Mouse (Mus musculus): Measurements from ENCODE around the gene Ptpdc1. TPM values are rescaled to one million over a fixed set of nuclear protein-coding genes. Genes with fewer than 3 reads are reported as not detected.

Gene Ptpdc1
- polyA plus RNA-seq (2015; fragmentation: Nextera tagmentation; extraction: Ambion mirVana): 9.9 and 10.7 TPM in 2 replicates

DNA sequence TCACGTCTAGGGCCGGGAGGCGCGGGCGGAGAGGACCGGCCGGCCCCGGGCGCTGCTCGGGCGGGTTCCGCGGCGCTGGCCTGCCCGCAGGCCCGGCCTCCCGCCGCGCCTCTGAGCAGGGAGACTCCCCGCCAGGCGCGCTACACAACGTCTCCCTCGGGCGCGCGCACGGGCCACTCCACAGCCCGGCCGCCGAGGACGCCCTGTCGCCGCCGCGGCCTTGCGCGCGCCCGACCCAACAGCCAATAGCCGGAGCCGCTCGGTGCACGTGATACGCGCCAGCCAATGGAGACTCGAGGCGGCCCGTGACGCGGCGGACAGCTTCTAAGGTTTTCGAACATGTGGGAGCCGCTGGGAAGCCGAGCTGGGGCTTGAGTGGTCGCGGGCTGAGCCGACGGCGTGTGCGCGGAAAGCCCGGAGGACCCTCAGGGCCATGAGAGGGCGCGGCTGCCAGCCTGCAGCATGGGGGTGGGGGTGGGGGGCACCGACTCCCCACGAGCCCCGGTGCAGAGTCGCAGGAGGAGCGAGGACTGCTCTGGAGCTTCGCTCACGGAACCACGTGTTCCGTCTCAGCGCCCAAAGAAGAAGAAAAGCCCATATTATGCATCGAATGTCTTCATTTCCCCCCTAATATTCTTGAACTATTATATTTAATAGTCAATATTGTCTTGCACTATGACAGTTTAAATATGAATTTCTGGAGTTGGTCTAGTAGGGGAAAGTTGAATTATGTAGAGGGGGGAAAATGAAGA is at the start of gene Ptpdc1:
Gene Ptpdc1 (minus strand): TSS at position 232 of the 752 bp plus-strand sequence.
- 3% methylated on average over 68 of the region's 76 CpGs for WGBS
- TF ChIP-seq CTCF (IDR thresholded peaks at IDR 0.05; ENCODE audit: low read depth): no peak
- Histone ChIP-seq H3K27ac (peak within 1 kb of the TSS; percentile 83), H3K9ac (ENCODE audit: low read depth, low read length) (peak within 1 kb of the TSS; percentile 84), H3K4me1 (replicated peaks; ENCODE audit: insufficient read depth, low read length) (no peaks in the 10 kb centered on the region), H3K36me3 (ENCODE audit: insufficient read depth, low read length) (no peaks in the 10 kb centered on the region), H3K9me3 (replicated peaks; ENCODE audit: low read length) (no peaks in the 10 kb centered on the region), H3K4me3 (replicated peaks; ENCODE audit: low read depth, low read length) (peak within 1 kb of the TSS; percentile 79), H3K4me2 (ENCODE audit: low read length) (peak within 1 kb of the TSS; percentile 88), H3K27me3 (ENCODE audit: insufficient read depth, low read length) (no peaks in the 10 kb centered on the region)
- ATAC-seq (replicated peaks; ENCODE audit: low FRiP score, low read depth) (peak; percentile 100), DNase-seq (ENCODE audit: low spot score) (peak; percentile 98)

DNA sequence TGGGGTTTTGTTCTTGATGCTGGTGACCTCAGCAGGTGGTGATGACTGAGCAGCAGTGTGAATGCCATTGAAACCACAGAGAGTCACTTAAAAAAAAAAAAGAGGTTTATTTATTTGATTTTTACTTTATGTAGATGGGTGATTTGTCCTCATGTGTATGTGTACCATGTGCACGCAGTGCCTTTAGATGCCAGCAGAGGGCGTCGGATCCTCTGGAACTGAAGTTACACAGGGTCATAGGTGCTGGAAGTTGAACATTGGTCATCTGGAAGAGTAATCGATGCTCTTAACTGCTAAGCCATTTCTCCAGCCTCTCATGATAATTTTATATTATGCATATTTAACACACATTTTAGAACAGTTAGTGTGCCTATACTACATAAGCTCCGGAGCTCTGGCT is 49.1 kb upstream of the Ptpdc1 start:
- Histone ChIP-seq H3K9ac (ENCODE audit: low read depth, low read length) (no peak overlapping the region), H3K4me2 (ENCODE audit: low read length) (no peak overlapping the region), H3K9me3 (replicated peaks; ENCODE audit: low read length) (no peaks in the 10 kb centered on the region), H3K27me3 (ENCODE audit: insufficient read depth, low read length) (peaks cover 34% of the 10 kb centered on the region), H3K27ac (no peak overlapping the region), H3K4me3 (replicated peaks; ENCODE audit: low read depth, low read length) (no peak overlapping the region), H3K36me3 (ENCODE audit: insufficient read depth, low read length) (no peaks in the 10 kb centered on the region), H3K4me1 (replicated peaks; ENCODE audit: insufficient read depth, low read length) (0 out of 2 replicates have a peak, but pooled peaks cover under 1% of the 10 kb centered on the region)
- ATAC-seq (replicated peaks; ENCODE audit: low FRiP score, low read depth) (no peak), DNase-seq (ENCODE audit: low spot score) (no peak)
- no peak for TF ChIP-seq CTCF (IDR thresholded peaks at IDR 0.05; ENCODE audit: low read depth)
- WGBS: 83% methylated on average over 5 of the region's 5 CpGs

DNA sequence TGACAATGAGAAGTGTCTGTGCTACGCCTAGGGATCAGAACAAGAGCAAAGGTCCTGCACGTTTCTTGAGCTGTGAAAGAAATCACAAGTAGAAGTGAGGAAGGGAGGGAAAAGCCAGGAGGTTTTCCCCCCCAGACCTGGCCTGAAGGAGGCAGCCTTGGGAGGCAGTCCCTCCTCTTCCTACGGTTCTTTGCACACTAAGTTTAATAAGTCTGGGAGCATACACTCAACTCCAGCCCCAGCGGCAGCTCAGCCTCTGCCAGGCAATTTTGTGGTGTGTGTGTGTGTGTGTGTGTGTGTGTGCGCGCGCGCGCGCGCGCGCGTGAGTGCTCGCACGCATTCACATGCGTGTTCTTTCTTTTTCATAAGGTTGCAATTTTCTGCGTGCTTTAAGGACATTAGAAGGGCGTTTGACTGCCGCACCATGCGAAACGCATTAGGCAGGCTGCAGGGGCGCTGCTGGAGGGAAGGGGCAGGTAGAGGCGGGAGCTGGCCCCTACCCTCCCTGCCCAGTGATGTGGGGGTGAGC is 46.9 kb upstream of the Ptpdc1 start:
- Histone ChIP-seq H3K4me2 (ENCODE audit: low read length) (peak overlapping the region; percentile 41), H3K4me1 (replicated peaks; ENCODE audit: insufficient read depth, low read length) (peaks cover 4% of the 10 kb centered on the region; the same call in 1 of the 2 replicates), H3K9ac (ENCODE audit: low read depth, low read length) (0 out of 2 replicates have a peak overlapping the region, but pooled peaks have one; percentile 3), H3K27ac (no peak overlapping the region), H3K4me3 (replicated peaks; ENCODE audit: low read depth, low read length) (no peak overlapping the region), H3K9me3 (replicated peaks; ENCODE audit: low read length) (no peaks in the 10 kb centered on the region), H3K27me3 (ENCODE audit: insufficient read depth, low read length) (peaks cover 48% of the 10 kb centered on the region), H3K36me3 (ENCODE audit: insufficient read depth, low read length) (no peaks in the 10 kb centered on the region)
- ATAC-seq (replicated peaks; ENCODE audit: low FRiP score, low read depth) (no peak), DNase-seq (ENCODE audit: low spot score) (no peak)
- WGBS: 1% methylated on average over 23 of the region's 24 CpGs
- no peak for TF ChIP-seq CTCF (IDR thresholded peaks at IDR 0.05; ENCODE audit: low read depth)

DNA sequence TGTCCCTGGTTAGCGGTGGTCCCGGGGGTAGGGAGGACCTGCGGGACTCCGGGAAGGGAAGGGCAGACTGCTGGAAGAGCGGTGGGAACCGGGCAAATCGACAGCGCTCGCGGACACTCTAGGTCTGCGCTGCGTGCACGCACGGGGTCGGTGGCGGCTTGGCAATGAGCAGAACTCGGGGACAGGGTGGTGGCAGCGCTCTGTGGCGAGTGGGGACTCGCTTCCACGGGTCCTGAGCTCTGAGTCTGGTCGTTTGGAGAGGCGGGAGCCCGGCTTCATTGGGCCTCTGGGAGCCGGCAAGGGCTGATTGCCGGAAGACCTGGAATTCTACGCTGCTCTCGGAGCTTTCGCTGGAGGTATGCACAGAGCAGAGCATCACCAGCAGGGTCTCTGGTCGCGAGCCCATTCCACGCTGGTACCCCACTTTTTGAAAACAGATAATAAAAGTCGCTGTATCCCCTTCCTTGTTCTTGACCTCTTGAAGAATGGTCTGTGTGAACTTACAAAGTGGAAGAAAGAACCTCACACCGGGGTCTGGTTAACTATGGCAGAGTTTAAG is 43.6 kb upstream of the Ptpdc1 start:
- H3K36me3 ChIP-seq (ENCODE audit: insufficient read depth, low read length): no peaks in the 10 kb centered on the region
- ATAC-seq (replicated peaks; ENCODE audit: low FRiP score, low read depth) (no peak), DNase-seq (ENCODE audit: low spot score) (no peak)
- peaks cover 81% of the 10 kb centered on the region for H3K27me3 ChIP-seq (ENCODE audit: insufficient read depth, low read length)
- no peak for TF ChIP-seq CTCF (IDR thresholded peaks at IDR 0.05; ENCODE audit: low read depth)
- H3K27ac ChIP-seq: no peak overlapping the region
- peak overlapping the region; percentile 13 for H3K4me3 ChIP-seq (replicated peaks; ENCODE audit: low read depth, low read length)
- peak overlapping the region; percentile 30 for H3K4me2 ChIP-seq (ENCODE audit: low read length)
- peaks cover 8% of the 10 kb centered on the region; the same call in 1 of the 2 replicates for H3K4me1 ChIP-seq (replicated peaks; ENCODE audit: insufficient read depth, low read length)
- WGBS: 2% methylated on average over 34 of the region's 34 CpGs
- no peaks in the 10 kb centered on the region for H3K9me3 ChIP-seq (replicated peaks; ENCODE audit: low read length)
- no peak overlapping the region for H3K9ac ChIP-seq (ENCODE audit: low read depth, low read length)

DNA sequence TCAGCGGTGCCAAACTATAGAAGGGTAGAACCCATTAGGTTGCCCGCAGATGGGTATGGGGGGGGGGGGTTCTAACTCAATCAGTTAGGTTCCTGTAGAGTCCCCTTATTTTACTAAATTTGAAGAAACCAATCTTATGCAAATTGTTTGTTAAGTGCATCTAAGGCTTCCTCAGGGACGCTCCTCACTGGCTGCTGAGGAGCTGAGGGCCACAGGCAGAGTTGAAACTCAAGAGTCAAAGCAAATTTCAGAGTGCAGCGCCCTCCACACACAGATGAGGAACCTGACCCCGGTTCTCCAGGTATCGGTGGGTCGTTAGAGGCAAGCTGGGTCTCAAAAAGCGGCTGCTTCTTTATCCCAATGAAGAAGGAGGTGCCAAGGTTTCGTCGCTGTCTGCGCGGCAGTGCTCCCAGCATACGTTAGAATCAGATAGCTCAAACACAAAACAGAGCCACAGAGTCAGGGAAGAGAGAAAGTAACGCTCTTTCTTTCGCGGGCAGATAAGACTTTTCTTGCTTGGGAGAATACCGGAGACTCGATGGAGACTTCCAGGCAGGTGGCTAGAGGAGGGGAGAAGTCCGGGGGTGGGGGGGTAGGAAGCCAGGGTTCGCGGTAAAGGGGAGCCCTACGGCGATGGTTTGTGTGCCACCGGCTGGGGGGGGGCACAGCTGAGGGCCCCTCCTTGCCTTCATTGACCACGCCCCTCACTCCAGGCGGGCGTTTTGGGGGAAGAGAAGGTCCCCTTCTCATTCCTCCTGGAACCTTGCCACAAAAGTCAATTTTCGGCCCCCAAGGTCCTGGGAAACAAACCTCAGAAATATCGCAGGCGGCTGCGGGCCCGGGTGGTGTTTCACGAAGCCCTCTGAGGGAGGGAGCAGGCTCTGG is 42.9 kb upstream of the Ptpdc1 start:
- H3K9me3 ChIP-seq (replicated peaks; ENCODE audit: low read length): no peaks in the 10 kb centered on the region
- no peak for ATAC-seq (replicated peaks; ENCODE audit: low FRiP score, low read depth)
- H3K4me1 ChIP-seq (replicated peaks; ENCODE audit: insufficient read depth, low read length): peaks cover 8% of the 10 kb centered on the region; the same call in 1 of the 2 replicates
- no peak for TF ChIP-seq CTCF (IDR thresholded peaks at IDR 0.05; ENCODE audit: low read depth)
- H3K4me3 ChIP-seq (replicated peaks; ENCODE audit: low read depth, low read length): peak overlapping the region; percentile 13
- H3K27me3 ChIP-seq (ENCODE audit: insufficient read depth, low read length): peaks cover 82% of the 10 kb centered on the region
- no peak overlapping the region for H3K27ac ChIP-seq
- no peaks in the 10 kb centered on the region for H3K36me3 ChIP-seq (ENCODE audit: insufficient read depth, low read length)
- no peak overlapping the region for H3K9ac ChIP-seq (ENCODE audit: low read depth, low read length)
- 1% methylated on average over 33 of the region's 33 CpGs for WGBS
- H3K4me2 ChIP-seq (ENCODE audit: low read length): peak overlapping the region; percentile 30
- no peak for DNase-seq (ENCODE audit: low spot score)

DNA sequence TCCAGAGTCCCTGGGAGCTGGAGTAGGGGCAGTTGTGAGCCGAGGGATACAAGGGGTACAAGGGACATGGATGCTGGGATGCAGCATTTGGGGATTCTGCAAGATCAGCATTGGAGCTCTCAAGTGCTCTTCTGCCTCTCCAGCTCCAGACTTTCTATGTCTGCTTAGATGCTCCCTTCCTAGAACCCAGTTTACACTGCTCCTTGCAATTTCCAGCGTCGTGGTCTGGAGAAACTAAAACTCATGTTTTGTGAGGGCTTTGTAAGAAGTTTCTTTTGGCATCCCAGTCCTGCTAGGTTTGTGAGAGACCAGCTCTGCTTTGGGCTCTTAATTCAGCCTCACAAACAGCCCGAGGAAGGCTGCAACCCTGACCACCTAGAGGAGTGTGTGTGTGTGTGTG is 42.0 kb upstream of the Ptpdc1 start:
- Histone ChIP-seq H3K4me3 (replicated peaks; ENCODE audit: low read depth, low read length) (no peak overlapping the region), H3K4me1 (replicated peaks; ENCODE audit: insufficient read depth, low read length) (peaks cover 16% of the 10 kb centered on the region; the same call in 1 of the 2 replicates), H3K9ac (ENCODE audit: low read depth, low read length) (no peak overlapping the region), H3K9me3 (replicated peaks; ENCODE audit: low read length) (no peaks in the 10 kb centered on the region), H3K27me3 (ENCODE audit: insufficient read depth, low read length) (peaks cover 80% of the 10 kb centered on the region), H3K27ac (no peak overlapping the region), H3K36me3 (ENCODE audit: insufficient read depth, low read length) (no peaks in the 10 kb centered on the region), H3K4me2 (ENCODE audit: low read length) (no peak overlapping the region)
- DNase-seq (ENCODE audit: low spot score): no peak
- WGBS: 4% methylated on average over 4 of the region's 4 CpGs
- ATAC-seq (replicated peaks; ENCODE audit: low FRiP score, low read depth): no peak
- TF ChIP-seq CTCF (IDR thresholded peaks at IDR 0.05; ENCODE audit: low read depth): no peak
